Mouse (Mus musculus) heart, embryonic 15.5 days (tissue): ENCODE results near the gene Olfr1039. TPM values are rescaled to one million over a fixed set of nuclear protein-coding genes. Genes with fewer than 3 reads are reported as not detected.
"Not testable (repeated sequence)": the region's sequence is repeated elsewhere in the genome, so short reads cannot be mapped to it uniquely, and the experiment has no call there.

Source experiments
- ATAC-seq: fragments of 200-750 bp; cut with Nextera tagmentation; replicated peaks from 2 replicates; pipeline ENCODE4 v1.8.0; 2017; ENCODE audit warnings: low read depth, moderate TSS enrichment; ENCODE audit not compliant: insufficient number of reproducible peaks, insufficient read depth, low FRiP score
- H3K27ac ChIP-seq: fragments of 300-500 bp; sonication (generic); 2 replicates; pipeline ENCODE4 v1.5.1; 2015; ENCODE audit warnings: mild to moderate bottlenecking, inconsistent platforms
- H3K27me3 ChIP-seq: fragments of 300-500 bp; sonication (generic); 2 replicates; pipeline ENCODE4 v1.6.1; 2015; ENCODE audit warnings: inconsistent platforms
- H3K36me3 ChIP-seq: fragments of 300-500 bp; sonication (generic); 2 replicates; pipeline ENCODE4 v1.6.1; 2015; ENCODE audit warnings: mild to moderate bottlenecking, inconsistent platforms
- H3K4me1 ChIP-seq: fragments of 300-500 bp; sonication (generic); replicated peaks from 2 replicates; pipeline ENCODE4 v1.6.1; 2015; ENCODE audit warnings: inconsistent platforms
- H3K4me2 ChIP-seq: fragments of 300-500 bp; sonication (generic); 2 replicates; pipeline ENCODE4 v1.6.1; 2015; ENCODE audit warnings: inconsistent platforms, mild to moderate bottlenecking, moderate library complexity
- H3K4me3 ChIP-seq: fragments of 300-500 bp; sonication (generic); 2 replicates; pipeline ENCODE4 v1.5.1; 2015; ENCODE audit warnings: mild to moderate bottlenecking, inconsistent platforms
- H3K9ac ChIP-seq: fragments of 300-500 bp; sonication (generic); 2 replicates; pipeline ENCODE4 v1.6.1; 2015; ENCODE audit warnings: mild to moderate bottlenecking, inconsistent platforms
- H3K9me3 ChIP-seq: fragments of 300-500 bp; sonication (generic); replicated peaks from 2 replicates; pipeline ENCODE4 v1.6.1; 2016; ENCODE audit warnings: inconsistent platforms
- WGBS: fragments of 180-500 bp; shearing (Covaris S2); methylation state at CpG from one replicate; pipeline ENCODE4 v1.1.7; 2015; ENCODE audit warnings: mixed read lengths; 5-methylcytosine and 5-hydroxymethylcytosine counted together
- polyA plus RNA-seq: library from polyadenylated mRNA; unstranded; fragments of >200 nt; fragmentation: Nextera tagmentation; extraction: Ambion mirVana; gene quantifications from 2 replicates; pipeline ENCODE4 v1.2.1, GENCODE M21; 2015

Gene Olfr1039
- polyA plus RNA-seq, result not detected in 2 replicates

DNA sequence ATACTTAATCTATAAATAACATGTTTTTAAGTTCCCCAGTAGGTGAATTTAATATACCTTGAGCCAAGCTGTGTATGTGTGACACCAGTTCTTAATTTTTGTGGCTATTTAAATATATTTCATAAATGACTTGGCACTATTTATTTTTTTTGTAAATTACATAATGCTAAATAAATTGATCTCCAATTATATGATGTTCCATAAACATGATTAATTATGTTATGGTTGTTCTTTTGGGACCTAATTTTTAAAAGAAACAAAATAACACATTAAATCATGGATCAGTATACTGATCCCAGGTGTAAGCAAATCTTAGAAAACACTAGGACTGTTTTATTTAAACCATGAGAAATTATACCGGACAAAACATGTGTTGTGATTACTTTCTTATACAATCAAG, at the start of gene Olfr1039:
Gene Olfr1039, minus strand, starts transcription at position 101 of the 400 bp plus-strand sequence.
- Histone ChIP-seq H3K36me3 (no peaks in the 10 kb centered on the region), H3K9ac (no peak within 1 kb of the TSS), H3K4me2 (no peak within 1 kb of the TSS), H3K4me3 (no peak within 1 kb of the TSS), H3K4me1 (no peaks in the 10 kb centered on the region), H3K27ac (no peak within 1 kb of the TSS), H3K9me3 (no peaks in the 10 kb centered on the region), H3K27me3 (no peaks in the 10 kb centered on the region)
- WGBS, result 92% methylated on average over 1 of the region's 1 CpGs
- ATAC-seq, result no peak

DNA sequence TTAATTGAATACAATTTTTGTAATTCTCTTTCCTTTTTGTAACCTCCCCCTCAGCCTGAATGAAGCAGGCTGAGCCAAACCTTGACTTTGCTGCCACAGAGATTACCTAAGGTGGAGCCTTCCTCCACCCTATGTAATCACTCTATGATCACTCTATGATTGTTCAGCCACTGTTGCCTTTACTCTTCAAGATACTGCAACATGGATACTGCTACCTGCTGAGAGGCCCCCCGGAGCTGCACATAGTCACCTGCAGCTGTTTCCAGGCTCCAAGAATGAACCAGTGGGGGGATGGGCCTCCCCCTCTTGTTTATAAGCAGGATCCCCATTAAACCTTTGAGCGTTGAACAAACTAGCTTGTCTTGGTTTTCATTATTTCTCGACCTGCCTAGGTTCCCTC, 44.2 kb upstream of the Olfr1039 start:
- Histone ChIP-seq H3K27ac (no peak overlapping the region), H3K4me2 (no peak overlapping the region), H3K27me3 (no peaks in the 10 kb centered on the region), H3K4me3 (no peak overlapping the region), H3K36me3 (no peaks in the 10 kb centered on the region), H3K4me1 (no peaks in the 10 kb centered on the region), H3K9ac (no peak overlapping the region), H3K9me3 (no peaks in the 10 kb centered on the region)
- no peak for ATAC-seq
- WGBS, result 77% methylated on average over 3 of the region's 3 CpGs

DNA sequence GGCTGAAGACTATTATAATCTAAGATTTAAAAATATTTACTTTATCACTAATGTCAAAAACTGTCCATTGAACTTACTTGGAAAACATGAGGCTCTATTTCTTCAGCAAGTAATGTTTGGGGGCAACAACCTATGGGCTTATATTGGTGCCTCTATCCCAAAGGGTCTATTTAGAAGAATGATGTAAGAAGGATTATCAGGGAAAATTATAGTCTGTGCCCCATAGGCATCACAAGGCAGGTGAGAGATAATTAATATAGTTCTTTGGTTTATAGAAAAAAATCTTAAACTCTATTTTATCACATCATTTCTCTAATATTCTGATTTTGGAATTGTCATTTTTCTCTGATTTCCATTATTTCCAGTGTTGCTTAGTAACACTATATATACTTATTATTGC, 42.0 kb upstream of the Olfr1039 start, which contains the start of gene Olfr1044:
Gene Olfr1044, minus strand, starts transcription at position 101 of the 400 bp plus-strand sequence.
- Histone ChIP-seq H3K4me3 (no peak within 1 kb of the TSS), H3K36me3 (no peaks in the 10 kb centered on the region), H3K9ac (no peak within 1 kb of the TSS), H3K4me1 (no peaks in the 10 kb centered on the region), H3K27me3 (no peaks in the 10 kb centered on the region), H3K27ac (no peak within 1 kb of the TSS), H3K9me3 (no peaks in the 10 kb centered on the region), H3K4me2 (no peak within 1 kb of the TSS)
- no peak for ATAC-seq

DNA sequence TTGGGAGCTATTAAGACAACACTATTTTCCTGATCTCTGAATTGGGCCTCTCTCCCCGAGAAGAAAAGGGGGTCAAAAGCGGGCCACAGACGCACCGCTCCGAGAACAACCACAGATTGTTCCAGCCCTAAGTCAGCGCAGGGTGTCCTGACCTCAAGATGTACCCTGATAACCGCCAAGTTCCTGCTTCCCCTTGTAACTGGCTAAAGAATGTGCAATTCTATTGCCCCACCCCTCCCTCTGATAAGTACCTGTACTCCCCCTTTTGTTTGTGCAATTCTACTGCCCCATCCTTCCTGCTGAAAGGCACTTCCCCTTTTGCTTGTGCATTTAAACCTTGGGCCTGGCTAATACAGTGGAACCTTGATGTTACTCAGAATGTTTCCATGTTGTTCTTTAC, 39.7 kb upstream of the Olfr1039 start:
- WGBS, result 75% methylated on average over 7 of the region's 7 CpGs
- ATAC-seq, result not testable (repeated sequence)

DNA sequence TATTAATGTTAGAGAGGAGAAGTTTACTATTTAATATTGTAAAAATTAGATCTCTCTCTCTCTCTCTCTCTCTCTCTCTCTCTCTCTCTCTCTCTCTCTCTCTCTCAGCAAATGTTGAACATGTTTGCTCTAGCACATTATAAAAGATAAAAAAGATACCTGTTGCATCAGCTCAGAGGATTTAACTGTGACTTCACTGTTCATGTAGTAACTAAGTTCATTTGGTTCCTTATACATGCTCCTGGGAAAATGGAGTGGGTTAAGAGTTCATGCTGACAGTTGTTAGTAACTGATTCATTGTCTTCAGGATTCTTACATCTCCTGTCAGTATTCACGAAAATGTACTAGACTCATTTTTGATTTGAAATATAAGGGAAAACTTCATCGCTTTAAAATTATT, 31.7 kb upstream of the Olfr1039 start, which contains the start of gene Olfr1043:
Gene Olfr1043, minus strand, starts transcription at position 101 of the 400 bp plus-strand sequence.
- H3K27ac ChIP-seq, result no peak within 1 kb of the TSS
- no peak within 1 kb of the TSS for H3K4me2 ChIP-seq
- H3K4me3 ChIP-seq, result no peak within 1 kb of the TSS
- ATAC-seq, result no peak
- H3K27me3 ChIP-seq, result no peaks in the 10 kb centered on the region
- no peaks in the 10 kb centered on the region for H3K36me3 ChIP-seq
- H3K9me3 ChIP-seq, result no peaks in the 10 kb centered on the region
- H3K9ac ChIP-seq, result no peak within 1 kb of the TSS
- H3K4me1 ChIP-seq, result no peaks in the 10 kb centered on the region
- whole genome bisulfite sequencing, result 80% methylated on average over 2 of the region's 2 CpGs

More for the DNA sequence above, 39.7 kb upstream of the Olfr1039 start:
- not testable (repeated sequence) for H3K36me3 ChIP-seq, H3K9ac ChIP-seq, H3K4me1 ChIP-seq, H3K27ac ChIP-seq, H3K27me3 ChIP-seq, H3K9me3 ChIP-seq, H3K4me2 ChIP-seq, H3K4me3 ChIP-seq

DNA sequence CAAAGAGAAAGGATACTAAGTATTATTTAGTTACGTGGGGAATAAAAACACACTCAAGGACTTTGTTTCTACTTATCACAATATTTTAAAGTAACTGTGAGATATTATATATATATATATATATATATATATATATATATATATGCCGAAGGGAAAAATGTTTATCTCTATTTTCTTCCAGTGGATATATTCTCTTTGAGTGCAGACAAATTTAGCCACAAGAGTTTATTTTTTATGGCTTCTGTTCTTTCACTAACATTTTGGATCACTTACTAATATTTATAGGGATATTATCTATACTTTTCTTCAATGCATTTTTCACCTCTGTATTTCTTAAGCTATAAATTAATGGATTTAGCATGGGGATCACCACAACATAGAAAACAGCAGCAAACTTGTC, 26.0 kb upstream of the Olfr1039 start, which contains the start of gene Olfr1042:
Gene Olfr1042, minus strand, starts transcription at position 101 of the 400 bp plus-strand sequence.
- no peak within 1 kb of the TSS for H3K27ac ChIP-seq
- H3K4me1 ChIP-seq, result no peaks in the 10 kb centered on the region
- H3K4me2 ChIP-seq, result no peak within 1 kb of the TSS
- no peak within 1 kb of the TSS for H3K9ac ChIP-seq
- no peak within 1 kb of the TSS for H3K4me3 ChIP-seq
- no peak for ATAC-seq
- WGBS, result 77% methylated on average over 2 of the region's 2 CpGs
- H3K27me3 ChIP-seq, result no peaks in the 10 kb centered on the region
- H3K36me3 ChIP-seq, result no peaks in the 10 kb centered on the region
- H3K9me3 ChIP-seq, result no peaks in the 10 kb centered on the region

DNA sequence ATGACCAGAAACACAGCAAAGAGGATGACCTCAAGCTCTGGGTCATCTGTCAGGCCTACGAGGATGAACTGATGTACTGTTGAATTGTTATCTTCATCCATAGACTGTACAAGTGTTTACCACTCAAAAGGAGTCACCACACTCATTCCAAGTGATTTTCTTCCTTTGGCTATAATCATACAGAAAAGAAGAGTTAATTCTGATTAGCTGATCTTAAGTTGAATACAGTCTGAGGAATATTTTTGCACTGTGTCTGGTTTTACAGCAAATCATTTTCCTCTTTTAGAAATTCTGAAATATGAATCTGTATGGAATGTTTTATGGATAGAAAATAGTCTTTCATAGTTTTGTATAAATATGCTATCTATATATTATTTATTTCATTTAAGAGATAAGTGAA, 10.9 kb upstream of the Olfr1039 start, which contains the start of gene Olfr1040:
Gene Olfr1040, minus strand, starts transcription at position 101 of the 400 bp plus-strand sequence.
- H3K9me3 ChIP-seq, result no peaks in the 10 kb centered on the region

DNA sequence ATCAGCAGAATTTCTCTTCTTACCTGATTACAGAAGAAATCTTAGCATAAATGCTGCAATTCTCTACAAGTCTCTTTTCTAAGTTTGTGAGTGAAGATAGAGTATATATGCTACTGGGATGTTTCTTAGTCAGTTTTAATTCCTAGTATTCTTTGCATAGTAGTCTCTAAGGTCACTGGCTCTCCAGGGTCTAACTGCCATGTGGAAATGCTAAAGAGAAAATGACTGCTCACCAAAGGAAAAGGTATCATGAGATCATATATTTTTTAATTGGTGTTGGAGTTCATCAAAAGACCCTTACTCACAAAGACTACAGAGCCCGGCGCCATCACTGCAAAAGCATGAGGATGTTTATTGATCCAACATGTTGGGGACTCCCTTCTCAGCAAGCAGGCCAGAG, 48.4 kb downstream of the Olfr1039 start, which contains the start of gene Olfr1037:
Gene Olfr1037, minus strand, starts transcription at position 101 of the 400 bp plus-strand sequence.
- no peak for ATAC-seq
- no peak within 1 kb of the TSS for H3K4me2 ChIP-seq
- H3K9ac ChIP-seq, result no peak within 1 kb of the TSS
- H3K27ac ChIP-seq, result no peak within 1 kb of the TSS
- 81% methylated on average over 2 of the region's 2 CpGs for WGBS
- H3K9me3 ChIP-seq, result no peaks in the 10 kb centered on the region
- no peaks in the 10 kb centered on the region for H3K36me3 ChIP-seq
- no peak within 1 kb of the TSS for H3K4me3 ChIP-seq
- no peaks in the 10 kb centered on the region for H3K27me3 ChIP-seq
- H3K4me1 ChIP-seq, result no peaks in the 10 kb centered on the region

More for the DNA sequence above, 10.9 kb upstream of the Olfr1039 start, which contains the start of gene Olfr1040:
- Histone ChIP-seq H3K4me3 (no peak within 1 kb of the TSS), H3K36me3 (no peaks in the 10 kb centered on the region), H3K27me3 (no peaks in the 10 kb centered on the region), H3K27ac (no peak within 1 kb of the TSS), H3K9ac (no peak within 1 kb of the TSS), H3K4me1 (no peaks in the 10 kb centered on the region), H3K4me2 (no peak within 1 kb of the TSS)
- ATAC-seq, result no peak
- WGBS, result 49% methylated on average over 1 of the region's 1 CpGs

DNA sequence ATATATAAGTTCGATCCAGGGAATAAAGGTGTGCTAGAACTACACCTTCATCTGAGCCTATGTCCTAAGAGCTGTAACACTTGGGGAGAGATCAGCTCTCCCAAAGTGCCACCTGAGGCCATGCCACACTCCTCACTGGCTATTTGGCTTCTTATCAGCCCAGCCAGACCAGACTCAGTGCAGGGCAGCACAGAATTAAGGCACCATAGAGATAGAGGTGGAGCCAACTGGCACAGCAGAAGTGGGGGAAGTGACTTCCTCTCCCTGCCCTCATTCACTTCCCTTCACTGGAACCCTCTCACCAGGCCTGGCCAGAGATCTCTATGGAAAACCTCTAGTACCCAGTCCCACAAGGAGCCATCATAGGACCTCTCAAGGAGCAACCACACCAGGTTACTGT, 55.2 kb downstream of the Olfr1039 start:
- not testable (repeated sequence) for H3K4me1 ChIP-seq, H3K9me3 ChIP-seq, H3K9ac ChIP-seq, H3K36me3 ChIP-seq, H3K4me3 ChIP-seq, H3K4me2 ChIP-seq, ATAC-seq, H3K27me3 ChIP-seq, H3K27ac ChIP-seq
- 74% methylated on average over 1 of the region's 1 CpGs for WGBS

Other genes starting within 250 kb of the Olfr1039 start
- not detected in 2 replicates for gene Olfr1024, start 230.9 kb downstream of the Olfr1039 start, polyA plus RNA-seq
- gene Olfr1025-ps1, start 220.7 kb downstream of the Olfr1039 start, polyA plus RNA-seq, result not detected in 2 replicates
- gene Olfr1026, start 214.4 kb downstream of the Olfr1039 start, polyA plus RNA-seq, result not detected in 2 replicates
- not detected in 2 replicates for gene Olfr1028, start 185.5 kb downstream of the Olfr1039 start, polyA plus RNA-seq
- gene Olfr1029, start 162.0 kb downstream of the Olfr1039 start, polyA plus RNA-seq, result not detected in 2 replicates
- not detected in 2 replicates for gene Olfr1030, start 156.7 kb downstream of the Olfr1039 start, polyA plus RNA-seq
- gene Olfr1031, start 145.6 kb downstream of the Olfr1039 start, polyA plus RNA-seq, result not detected in 2 replicates
- not detected in 2 replicates for gene Olfr1032, start 130.4 kb downstream of the Olfr1039 start, polyA plus RNA-seq
- 7.7 and 9.0 TPM in 2 replicates for gene Olfr1033, start 115.3 kb downstream of the Olfr1039 start, polyA plus RNA-seq
- gene Olfr1034, start 90.1 kb downstream of the Olfr1039 start, polyA plus RNA-seq, result 0.04 and 0.11 TPM in 2 replicates
- not detected in 2 replicates for gene Olfr1036, start 61.9 kb downstream of the Olfr1039 start, polyA plus RNA-seq
- not detected in 2 replicates for gene Olfr1037, start 48.5 kb downstream of the Olfr1039 start, polyA plus RNA-seq
- gene Olfr1040, start 10.8 kb upstream of the Olfr1039 start, polyA plus RNA-seq, result not detected in 2 replicates
- gene Olfr1042, start 25.9 kb upstream of the Olfr1039 start, polyA plus RNA-seq, result not detected in 2 replicates
- gene Olfr1043, start 31.6 kb upstream of the Olfr1039 start, polyA plus RNA-seq, result not detected in 2 replicates
- not detected in 2 replicates for gene Olfr1044, start 41.9 kb upstream of the Olfr1039 start, polyA plus RNA-seq
- not detected in 2 replicates for gene Olfr52, start 49.8 kb upstream of the Olfr1039 start, polyA plus RNA-seq
- not detected in 2 replicates for gene Olfr1045, start 67.1 kb upstream of the Olfr1039 start, polyA plus RNA-seq
- not detected in 2 replicates for gene Olfr1046, start 83.4 kb upstream of the Olfr1039 start, polyA plus RNA-seq
- gene Olfr1047, start 95.5 kb upstream of the Olfr1039 start, polyA plus RNA-seq, result not detected in 2 replicates
- not detected in 2 replicates for gene Olfr1048, start 104.4 kb upstream of the Olfr1039 start, polyA plus RNA-seq
- not detected in 2 replicates for gene Olfr1049, start 122.4 kb upstream of the Olfr1039 start, polyA plus RNA-seq
- not detected in 2 replicates for gene Olfr1051, start 143.2 kb upstream of the Olfr1039 start, polyA plus RNA-seq
- not detected in 2 replicates for gene Olfr1052, start 156.5 kb upstream of the Olfr1039 start, polyA plus RNA-seq
- not detected in 2 replicates for gene Olfr1053, start 179.4 kb upstream of the Olfr1039 start, polyA plus RNA-seq
- not detected in 2 replicates for gene Olfr1054, start 199.5 kb upstream of the Olfr1039 start, polyA plus RNA-seq
- gene Olfr1055, start 214.4 kb upstream of the Olfr1039 start, polyA plus RNA-seq, result not detected in 2 replicates
- not detected in 2 replicates for gene Olfr1056, start 226.5 kb upstream of the Olfr1039 start, polyA plus RNA-seq
- gene Olfr1057, start 242.5 kb upstream of the Olfr1039 start, polyA plus RNA-seq, result not detected in 2 replicates